Mouse (Mus musculus) kidney, adult 9 months (tissue): ENCODE measurements around the gene Oxsm.

Experiments
- DNase-seq: peaks from one replicate; pipeline ENCODE4 v3.0.0; 2022

Gene Oxsm

GRCm38 (mm10) chr14:16249171-16249874, at the start of gene Oxsm, which contains the start of gene Ngly1:
Gene Oxsm (minus strand): TSS chr14:16249808.
Gene Ngly1 (plus strand): TSS chr14:16249280.
- DNase-seq = peak; percentile 88

- DNase-seq = no peak
These were observed 47.3 kb upstream of the Oxsm start for GRCm38 (mm10) chr14:16296816-16297468.

- DNase-seq = no peak
These were observed 44.3 kb upstream of the Oxsm start for GRCm38 (mm10) chr14:16293921-16294320.

- no peak for DNase-seq
These were observed 43.4 kb upstream of the Oxsm start for GRCm38 (mm10) chr14:16293015-16293414.

DNA sequence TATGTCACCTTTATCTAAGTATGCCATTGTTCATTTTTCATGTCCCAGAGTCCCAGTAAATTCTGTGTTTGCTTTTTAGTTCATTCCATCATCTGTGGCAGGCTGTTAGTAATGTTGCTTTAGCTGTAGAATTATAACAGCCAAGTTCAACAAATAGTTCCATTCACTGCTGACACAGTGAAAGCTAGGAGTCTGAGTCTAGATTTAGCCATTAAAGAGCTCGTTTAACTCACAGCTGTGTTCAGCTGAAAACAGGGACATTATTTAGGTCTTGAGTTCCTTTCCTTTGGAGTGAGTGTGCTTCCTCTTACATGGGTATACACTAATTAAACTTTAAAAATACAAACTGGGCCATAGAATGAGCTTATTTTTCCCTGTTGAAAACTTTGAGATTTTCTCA, 42.8 kb upstream of the Oxsm start:
- DNase-seq = no peak

GRCm38 (mm10) chr14:16283966-16284365, 34.4 kb upstream of the Oxsm start:
- no peak for DNase-seq

DNA sequence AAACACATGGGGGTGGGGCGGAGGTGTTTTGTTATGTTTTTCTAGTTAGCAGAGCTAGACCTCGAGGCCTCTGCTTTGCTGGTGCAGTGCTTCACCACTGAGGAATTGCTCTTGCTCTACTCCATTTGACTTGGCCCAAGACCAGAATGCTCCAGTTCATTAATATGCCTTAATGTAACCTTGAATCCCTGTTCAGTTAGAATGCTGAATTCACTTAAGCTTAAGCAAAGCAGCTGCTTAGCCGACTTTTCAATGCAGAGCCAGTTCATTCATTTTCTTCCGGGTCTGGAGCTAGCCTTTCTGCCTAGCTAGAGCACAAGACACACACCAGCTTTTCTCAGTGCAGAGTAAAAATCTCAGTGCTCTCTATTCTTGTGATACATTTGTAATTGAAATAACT, 29.6 kb upstream of the Oxsm start:
- peak; percentile 34 for DNase-seq

DNA sequence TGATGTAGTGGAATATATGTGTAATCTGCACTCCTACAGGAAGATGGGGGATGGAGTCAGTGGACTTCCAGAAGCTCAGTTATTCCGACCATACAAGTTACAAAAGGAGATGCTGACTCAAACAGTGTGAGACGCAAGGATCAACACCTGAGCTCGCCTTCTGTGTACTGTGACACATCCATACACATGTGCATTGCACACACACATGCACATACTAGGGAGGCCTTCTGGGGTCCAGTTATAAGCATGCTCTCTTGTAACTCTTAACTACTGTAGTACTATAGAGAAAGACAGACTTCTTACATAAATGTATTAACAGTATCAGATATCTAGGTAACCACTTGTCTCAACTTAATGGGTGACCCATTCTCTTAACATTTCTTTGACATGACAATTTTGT, 24.1 kb upstream of the Oxsm start:
- DNase-seq = no peak

DNA sequence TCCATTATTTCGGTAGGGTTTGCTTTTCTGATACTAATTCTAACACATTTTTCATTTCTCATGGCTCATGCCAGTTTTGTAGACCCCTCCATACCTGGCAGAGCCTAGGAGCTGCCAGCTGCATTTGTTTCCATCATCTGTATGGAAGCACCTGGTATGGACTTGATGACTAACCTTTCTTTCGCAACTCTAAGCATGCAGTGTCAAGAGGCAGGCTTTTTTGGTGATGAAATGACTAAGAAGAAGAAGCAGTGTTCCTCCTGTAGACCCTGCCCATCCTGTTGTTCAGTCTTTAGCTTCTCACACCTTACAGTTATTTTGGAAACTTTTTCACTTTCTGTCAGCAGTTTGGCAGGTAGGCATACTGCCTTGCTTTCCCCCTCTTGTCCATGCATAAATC, 20.2 kb upstream of the Oxsm start:
- no peak for DNase-seq

DNA sequence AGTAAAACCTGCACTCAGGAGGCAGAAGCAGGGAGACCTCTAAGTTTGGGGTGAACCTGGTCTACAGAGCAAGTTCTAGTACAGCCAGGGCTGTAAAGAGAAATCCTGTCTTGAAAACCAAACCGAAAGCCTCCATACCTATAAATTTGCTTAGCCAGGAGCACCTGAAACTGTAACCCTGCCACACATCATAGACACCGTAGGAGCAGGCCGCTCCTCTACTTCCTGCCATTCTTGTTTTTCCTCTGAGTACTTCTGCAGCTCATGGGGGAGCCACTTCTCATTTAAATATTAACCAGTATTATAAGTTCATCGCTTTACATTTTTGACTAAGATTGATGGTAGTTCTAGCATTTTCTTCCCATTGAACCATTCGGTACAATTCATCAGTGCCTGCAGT, 17.4 kb upstream of the Oxsm start:
- no peak for DNase-seq

DNA sequence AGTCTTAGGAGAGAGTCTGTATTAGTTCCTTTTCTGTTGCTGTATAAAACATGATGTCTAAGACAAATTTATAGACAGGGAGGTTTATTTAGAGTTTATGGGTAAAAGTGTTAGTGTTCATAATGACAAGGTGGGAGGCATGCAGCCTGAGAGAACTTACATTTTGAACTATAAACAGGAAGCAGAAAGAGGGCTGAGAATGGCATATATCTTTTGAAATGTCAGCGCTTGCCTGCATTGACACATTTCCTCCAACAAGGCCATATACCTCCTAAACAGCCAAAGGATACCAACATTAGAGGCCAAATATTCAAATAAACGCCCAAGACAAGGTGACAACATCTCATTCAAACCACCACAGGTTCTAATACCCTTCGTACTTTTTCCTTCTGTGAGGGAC, 12.3 kb upstream of the Oxsm start:
- DNase-seq = no peak

- no peak for DNase-seq
These were observed 10.9 kb upstream of the Oxsm start for GRCm38 (mm10) chr14:16260541-16260940.

DNA sequence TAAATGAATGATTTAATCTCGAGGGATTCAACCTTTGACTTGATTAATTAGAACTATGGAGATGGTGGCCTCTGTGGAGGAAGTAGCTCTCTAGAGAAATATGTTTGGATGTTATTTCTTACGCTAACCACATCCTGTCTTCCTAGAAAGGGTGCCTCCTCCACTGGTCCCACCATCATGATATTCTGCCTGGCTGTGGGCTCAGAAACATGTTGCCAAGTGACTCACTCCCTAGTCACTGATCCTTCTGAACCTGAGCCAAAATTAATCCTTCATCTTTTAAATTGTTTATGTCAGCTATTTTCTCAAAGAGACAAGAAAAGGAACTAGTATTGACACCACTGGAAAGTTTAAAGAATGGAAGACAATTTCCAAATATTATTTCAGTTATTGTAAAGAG, 6.6 kb upstream of the Oxsm start:
- DNase-seq = peak; percentile 30

GRCm38 (mm10) chr14:16255745-16256144, 6.1 kb upstream of the Oxsm start:
- DNase-seq = no peak

GRCm38 (mm10) chr14:16250099-16250498, 491 bp upstream of the Oxsm start:
- DNase-seq = no peak

DNA sequence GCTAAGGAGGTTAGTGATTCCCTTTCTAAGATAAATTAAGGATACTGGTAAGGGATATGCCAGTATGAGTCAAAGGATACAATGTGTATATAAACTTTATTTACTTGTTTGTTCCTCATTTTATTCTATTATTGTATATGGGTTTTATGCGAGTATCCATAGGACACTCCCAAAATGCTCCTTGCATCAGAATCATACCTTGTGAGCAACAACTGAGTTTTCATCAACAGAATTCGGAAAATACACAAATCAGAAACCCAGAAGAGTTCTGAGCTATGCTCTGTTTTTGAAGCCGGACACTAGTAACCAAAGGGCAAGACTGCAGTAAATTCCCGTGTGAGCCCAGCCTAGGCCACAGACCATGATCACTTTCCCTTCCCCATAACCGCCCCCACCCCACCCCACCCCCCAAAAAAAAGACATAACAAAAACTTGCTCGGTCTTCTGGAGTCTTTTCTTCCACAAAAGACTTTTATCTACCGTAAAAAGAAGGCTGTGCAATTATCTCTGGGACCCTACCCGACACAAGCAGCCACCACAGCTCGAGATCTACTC, 928 bp downstream of the Oxsm start:
- no peak for DNase-seq

- DNase-seq = no peak
These were observed 1.5 kb downstream of the Oxsm start for GRCm38 (mm10) chr14:16248135-16248534.

GRCm38 (mm10) chr14:16246340-16246912, 3.2 kb downstream of the Oxsm start:
- peak; percentile 46 for DNase-seq

DNA sequence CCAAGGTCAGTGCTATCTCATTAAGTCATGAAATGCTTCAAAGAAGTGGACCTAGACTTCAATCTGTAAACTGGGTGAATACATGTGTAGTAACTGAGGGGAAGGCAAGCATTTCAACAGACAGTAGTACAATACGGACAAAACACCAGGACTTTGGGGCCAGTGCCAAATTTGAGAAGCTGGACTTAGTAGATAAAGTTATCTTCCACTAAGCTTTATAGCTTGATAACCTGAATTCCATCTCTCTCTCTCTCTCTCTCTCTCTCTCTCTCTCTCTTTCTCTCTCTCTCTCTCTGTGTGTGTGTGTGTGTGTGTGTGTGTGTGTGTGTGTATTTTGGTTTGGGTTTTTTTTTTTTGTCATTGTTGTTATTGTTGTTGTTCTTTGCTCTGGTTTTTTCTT, 4.5 kb downstream of the Oxsm start:
- no peak for DNase-seq

GRCm38 (mm10) chr14:16244370-16244769, 5.2 kb downstream of the Oxsm start:
- DNase-seq = no peak

GRCm38 (mm10) chr14:16243603-16244209, 5.9 kb downstream of the Oxsm start:
- peak; percentile 56 for DNase-seq

DNA sequence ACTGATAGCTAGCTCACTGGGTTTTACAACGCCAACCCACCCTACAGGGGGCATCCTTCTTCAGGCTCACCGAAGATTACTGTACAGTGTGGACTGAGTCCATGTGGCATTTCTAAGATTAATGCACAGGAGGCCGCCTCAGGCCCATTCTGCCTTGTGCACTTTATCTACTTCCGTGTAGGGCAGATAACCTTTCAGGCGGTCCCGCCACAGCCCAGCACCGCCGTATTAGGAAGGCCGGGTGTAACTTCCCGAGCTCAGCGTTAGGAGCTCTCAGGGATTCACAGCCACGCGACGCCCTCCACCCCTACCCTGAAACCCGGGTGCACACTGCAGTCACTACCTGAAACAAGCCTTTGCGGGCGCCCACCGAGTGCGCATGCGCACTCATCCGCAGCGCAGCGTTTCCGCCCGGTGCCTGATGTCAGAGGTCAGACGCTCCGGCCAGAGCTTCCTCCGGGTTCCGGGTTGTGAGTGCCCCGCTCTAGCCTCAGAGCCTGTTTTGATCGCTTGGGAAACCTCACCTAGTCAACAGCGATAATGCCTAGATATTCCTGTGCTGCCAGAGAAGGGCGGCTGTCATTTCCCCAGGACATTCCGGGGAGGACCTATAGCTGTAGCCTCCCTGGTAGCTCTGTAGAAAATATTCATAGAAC, 6.5 kb downstream of the Oxsm start:
- peak; percentile 92 for DNase-seq

- DNase-seq = peak; percentile 19
These were observed 7.3 kb downstream of the Oxsm start for GRCm38 (mm10) chr14:16242193-16242815.
